Mouse (Mus musculus) limb, embryonic 12.5 days (tissue): ENCODE data around the gene Pikfyve. TPM values are rescaled to one million over a fixed set of nuclear protein-coding genes. Genes with fewer than 3 reads are reported as not detected.

Source experiments
- ATAC-seq: fragments of 200-750 bp; cut with Nextera tagmentation; 2 replicates; pipeline ENCODE4 v1.8.0; 2017; ENCODE audit warnings: low read depth, moderate TSS enrichment; ENCODE audit not compliant: insufficient number of reproducible peaks, insufficient read depth, low FRiP score, low TSS enrichment
- H3K27ac ChIP-seq: fragments of 300-500 bp; sonication (generic); 2 replicates; pipeline ENCODE4 v1.5.1; 2016; ENCODE audit warnings: mild to moderate bottlenecking, moderate library complexity
- H3K27me3 ChIP-seq: fragments of 300-500 bp; sonication (generic); 2 replicates; pipeline ENCODE4 v1.6.1; 2016; ENCODE audit warnings: mild to moderate bottlenecking, moderate library complexity
- H3K36me3 ChIP-seq: fragments of 300-500 bp; sonication (generic); 2 replicates; pipeline ENCODE4 v1.6.1; 2016; ENCODE audit warnings: mild to moderate bottlenecking, moderate library complexity
- H3K4me1 ChIP-seq: fragments of 300-500 bp; sonication (generic); replicated peaks from 2 replicates; pipeline ENCODE4 v1.6.1; 2016
- H3K4me2 ChIP-seq: fragments of 300-500 bp; sonication (generic); 2 replicates; pipeline ENCODE4 v1.6.1; 2016; ENCODE audit warnings: mild to moderate bottlenecking, moderate library complexity
- H3K4me3 ChIP-seq: fragments of 300-500 bp; sonication (generic); replicated peaks from 2 replicates; pipeline ENCODE4 v1.5.1; 2016; ENCODE audit warnings: mild to moderate bottlenecking
- H3K9ac ChIP-seq: fragments of 300-500 bp; sonication (generic); replicated peaks from 2 replicates; pipeline ENCODE4 v1.6.1; 2016; ENCODE audit warnings: mild to moderate bottlenecking, moderate library complexity
- H3K9me3 ChIP-seq: fragments of 300-500 bp; sonication (generic); 2 replicates; pipeline ENCODE4 v1.6.1; 2016; ENCODE audit warnings: mild to moderate bottlenecking, moderate library complexity
- WGBS: fragments of 180-500 bp; shearing (Covaris S2); methylation state at CpG from one replicate; pipeline ENCODE4 v1.1.7; 2016; 5-methylcytosine and 5-hydroxymethylcytosine counted together
- polyA plus RNA-seq: library from polyadenylated mRNA; unstranded; fragments of >200 nt; fragmentation: Nextera tagmentation; extraction: Ambion mirVana; gene quantifications from 2 replicates; pipeline ENCODE4 v1.2.1, GENCODE M21; 2016

Pikfyve gene
- polyA plus RNA-seq, 1 experiment from 2014 or later: 15.1 TPM

- H3K4me1 ChIP-seq: peaks cover 11% of the 10 kb centered on the region
- ATAC-seq: no peak; the same call in none of the 2 replicates
- no peaks in the 10 kb centered on the region for H3K27me3 ChIP-seq
- H3K4me2 ChIP-seq: peak overlapping the region; percentile 80
- WGBS: 29% methylated on average over 12 of the region's 12 CpGs
- H3K4me3 ChIP-seq: peak overlapping the region; percentile 83
- H3K9ac ChIP-seq: peak overlapping the region; percentile 88
- H3K36me3 ChIP-seq: no peaks in the 10 kb centered on the region
- H3K9me3 ChIP-seq: no peaks in the 10 kb centered on the region
- H3K27ac ChIP-seq: no peak overlapping the region
Measured at GRCm38 (mm10) chr1:65185524-65186205, 818 bp upstream of the Pikfyve start.

- Histone ChIP-seq H3K4me3 (peak overlapping the region; percentile 83), H3K9ac (peak overlapping the region; percentile 88), H3K4me1 (peaks cover 11% of the 10 kb centered on the region), H3K27me3 (no peaks in the 10 kb centered on the region), H3K9me3 (no peaks in the 10 kb centered on the region), H3K4me2 (peak overlapping the region; percentile 80), H3K36me3 (peaks cover 3% of the 10 kb centered on the region), H3K27ac (peak overlapping the region; percentile 85)
- 1% methylated on average over 6 of the region's 6 CpGs for WGBS
- no peak for ATAC-seq
Measured at GRCm38 (mm10) chr1:65187074-65187430, 569 bp downstream of the Pikfyve start.

DNA sequence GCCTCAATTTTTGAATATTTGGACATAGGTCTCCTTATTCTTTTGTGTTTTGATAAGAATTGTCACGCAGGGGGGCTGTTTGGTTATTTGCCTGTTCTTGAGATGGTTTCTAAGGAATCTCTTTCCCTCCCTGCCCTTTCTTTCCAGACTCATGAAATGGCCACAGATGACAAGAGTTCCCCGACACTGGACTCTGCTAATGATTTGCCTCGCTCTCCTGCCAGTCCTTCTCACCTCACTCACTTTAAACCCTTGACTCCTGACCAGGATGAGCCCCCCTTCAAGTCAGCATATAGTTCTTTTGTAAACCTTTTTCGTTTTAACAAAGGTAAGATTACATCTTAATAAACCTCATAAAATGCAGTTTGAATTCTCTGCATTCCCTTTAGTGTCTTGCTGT, 3.7 kb downstream of the Pikfyve start:
- WGBS: 84% methylated on average over 4 of the region's 4 CpGs
- ATAC-seq: no peak
- Histone ChIP-seq H3K36me3 (peaks cover 29% of the 10 kb centered on the region), H3K9me3 (no peaks in the 10 kb centered on the region), H3K9ac (no peak overlapping the region), H3K27me3 (no peaks in the 10 kb centered on the region), H3K4me1 (peaks cover 11% of the 10 kb centered on the region), H3K27ac (no peak overlapping the region), H3K4me3 (no peak overlapping the region), H3K4me2 (no peak overlapping the region)

- ATAC-seq: no peak
- no peak overlapping the region for H3K27ac ChIP-seq
- no peaks in the 10 kb centered on the region for H3K4me1 ChIP-seq
- H3K4me2 ChIP-seq: no peak overlapping the region
- peaks cover 47% of the 10 kb centered on the region for H3K36me3 ChIP-seq
- 95% methylated on average over 2 of the region's 2 CpGs for WGBS
- no peaks in the 10 kb centered on the region for H3K9me3 ChIP-seq
- no peaks in the 10 kb centered on the region for H3K27me3 ChIP-seq
- no peak overlapping the region for H3K4me3 ChIP-seq
- H3K9ac ChIP-seq: no peak overlapping the region
Measured at GRCm38 (mm10) chr1:65193226-65193625, 6.7 kb downstream of the Pikfyve start.

DNA sequence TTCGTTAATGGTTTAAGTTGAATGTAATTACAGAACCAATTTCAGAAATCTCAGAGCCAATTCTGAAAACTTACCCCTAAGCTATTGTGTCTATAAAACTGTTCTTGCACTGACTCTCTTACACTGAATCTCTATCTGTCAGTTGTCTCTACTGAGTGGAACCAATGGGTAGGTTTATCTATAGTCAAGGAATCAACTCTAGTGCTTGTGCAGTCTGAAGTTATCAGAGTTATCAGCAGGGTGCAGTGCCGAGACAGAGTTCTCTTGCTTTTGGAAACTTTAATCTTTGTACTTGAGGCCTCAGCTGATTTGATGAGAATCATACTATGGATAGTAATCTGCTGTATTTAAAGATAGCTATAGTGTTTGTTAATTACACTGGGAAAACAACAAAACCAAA, 11.9 kb downstream of the Pikfyve start:
- H3K4me2 ChIP-seq: no peak overlapping the region
- H3K9ac ChIP-seq: no peak overlapping the region
- ATAC-seq: no peak
- H3K27ac ChIP-seq: no peak overlapping the region
- H3K4me1 ChIP-seq: no peaks in the 10 kb centered on the region
- no peaks in the 10 kb centered on the region for H3K9me3 ChIP-seq
- H3K4me3 ChIP-seq: no peak overlapping the region
- no peaks in the 10 kb centered on the region for H3K27me3 ChIP-seq
- H3K36me3 ChIP-seq: peaks cover 51% of the 10 kb centered on the region
- 85% methylated on average over 2 of the region's 2 CpGs for WGBS

- no peak for ATAC-seq
Measured at GRCm38 (mm10) chr1:65198861-65199260, 12.4 kb downstream of the Pikfyve start.

DNA sequence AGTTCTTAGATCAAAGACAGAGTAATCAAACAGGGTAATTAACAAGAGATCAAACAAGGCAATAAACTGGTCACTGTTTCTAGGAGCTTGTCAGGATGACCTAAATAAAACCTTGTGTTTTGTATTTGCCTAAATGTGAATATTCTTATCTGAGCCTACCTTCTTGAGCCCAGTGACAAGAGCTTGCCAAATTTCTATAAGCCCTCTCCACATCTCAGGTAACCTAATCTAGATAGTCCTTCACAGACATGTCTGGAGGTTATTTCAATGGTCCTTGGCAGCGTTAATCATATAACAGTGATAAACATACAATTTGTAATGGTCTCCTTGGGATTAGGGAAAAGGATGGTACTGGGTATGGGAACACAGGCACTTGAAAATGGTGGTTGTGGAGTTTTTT, 17.8 kb downstream of the Pikfyve start:
- 62% methylated on average over 1 of the region's 1 CpGs for WGBS
- Histone ChIP-seq H3K4me1 (no peaks in the 10 kb centered on the region), H3K36me3 (peaks cover 63% of the 10 kb centered on the region), H3K27me3 (no peaks in the 10 kb centered on the region), H3K9ac (no peak overlapping the region), H3K4me2 (no peak overlapping the region), H3K9me3 (no peaks in the 10 kb centered on the region), H3K27ac (no peak overlapping the region), H3K4me3 (no peak overlapping the region)
- no peak for ATAC-seq

More at GRCm38 (mm10) chr1:65198861-65199260, 12.4 kb downstream of the Pikfyve start:
- Histone ChIP-seq H3K36me3 (peaks cover 49% of the 10 kb centered on the region), H3K27ac (no peak overlapping the region), H3K4me2 (no peak overlapping the region), H3K9me3 (no peaks in the 10 kb centered on the region), H3K9ac (no peak overlapping the region), H3K27me3 (no peaks in the 10 kb centered on the region), H3K4me1 (no peaks in the 10 kb centered on the region), H3K4me3 (no peak overlapping the region)
- 96% methylated on average over 2 of the region's 2 CpGs for WGBS

GRCm38 (mm10) chr1:65213214-65213613, 26.7 kb downstream of the Pikfyve start:
- no peak overlapping the region for H3K4me3 ChIP-seq
- H3K27ac ChIP-seq: no peak overlapping the region
- no peak overlapping the region for H3K4me2 ChIP-seq
- no peak for ATAC-seq
- no peak overlapping the region for H3K9ac ChIP-seq
- H3K27me3 ChIP-seq: no peaks in the 10 kb centered on the region
- H3K9me3 ChIP-seq: peaks cover 18% of the 10 kb centered on the region
- H3K4me1 ChIP-seq: no peaks in the 10 kb centered on the region
- peaks cover 44% of the 10 kb centered on the region for H3K36me3 ChIP-seq
- WGBS: 92% methylated on average over 2 of the region's 2 CpGs

DNA sequence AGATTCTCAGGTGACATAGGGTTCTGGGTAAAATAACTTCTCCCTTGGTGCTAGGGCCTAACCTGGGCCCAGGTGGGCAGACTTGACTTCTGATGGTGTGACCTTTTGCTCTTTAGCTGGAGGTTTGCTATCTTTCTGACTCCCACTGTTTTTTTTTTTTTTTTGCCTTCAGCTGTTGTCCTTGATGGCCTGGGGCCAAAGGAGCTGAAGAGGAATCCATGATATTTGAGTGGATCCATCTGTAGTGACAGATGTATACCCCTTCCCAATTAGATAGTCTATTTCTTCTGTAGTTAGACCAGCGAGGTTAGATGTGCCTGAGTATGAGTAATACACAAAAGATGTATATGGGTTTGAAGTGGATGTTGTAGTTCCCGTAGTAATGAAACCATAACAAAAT, 31.1 kb downstream of the Pikfyve start:
- Histone ChIP-seq H3K36me3 (peaks cover 37% of the 10 kb centered on the region), H3K27me3 (no peaks in the 10 kb centered on the region), H3K9ac (no peak overlapping the region), H3K9me3 (no peaks in the 10 kb centered on the region), H3K27ac (no peak overlapping the region), H3K4me2 (no peak overlapping the region), H3K4me1 (no peaks in the 10 kb centered on the region), H3K4me3 (no peak overlapping the region)
- WGBS: 94% methylated on average over 2 of the region's 2 CpGs
- ATAC-seq: no peak

- Histone ChIP-seq H3K4me1 (no peaks in the 10 kb centered on the region), H3K9ac (no peak overlapping the region), H3K27me3 (no peaks in the 10 kb centered on the region), H3K27ac (no peak overlapping the region), H3K4me2 (no peak overlapping the region), H3K36me3 (peaks cover 38% of the 10 kb centered on the region), H3K4me3 (no peak overlapping the region), H3K9me3 (no peaks in the 10 kb centered on the region)
- WGBS: 94% methylated on average over 1 of the region's 1 CpGs
- no peak for ATAC-seq
Measured at GRCm38 (mm10) chr1:65217972-65218371, 31.5 kb downstream of the Pikfyve start.

- Histone ChIP-seq H3K27me3 (no peaks in the 10 kb centered on the region), H3K9ac (no peak overlapping the region), H3K4me1 (no peaks in the 10 kb centered on the region), H3K36me3 (peaks cover 54% of the 10 kb centered on the region), H3K4me3 (no peak overlapping the region), H3K4me2 (no peak overlapping the region), H3K9me3 (no peaks in the 10 kb centered on the region), H3K27ac (no peak overlapping the region)
- 94% methylated on average over 2 of the region's 2 CpGs for WGBS
- ATAC-seq: no peak
Measured at GRCm38 (mm10) chr1:65223654-65224053, 37.2 kb downstream of the Pikfyve start.

- Histone ChIP-seq H3K4me3 (no peak overlapping the region), H3K9ac (no peak overlapping the region), H3K36me3 (peaks cover 43% of the 10 kb centered on the region), H3K4me2 (no peak overlapping the region), H3K27ac (no peak overlapping the region), H3K4me1 (no peaks in the 10 kb centered on the region), H3K9me3 (no peaks in the 10 kb centered on the region), H3K27me3 (no peaks in the 10 kb centered on the region)
- 88% methylated on average over 2 of the region's 2 CpGs for WGBS
- no peak for ATAC-seq
Measured at GRCm38 (mm10) chr1:65227681-65228080, 41.2 kb downstream of the Pikfyve start.
